Mouse (Mus musculus) liver, embryonic 12.5 days (tissue): ENCODE results near the gene Ddit4. TPM values are rescaled to one million over a fixed set of nuclear protein-coding genes. Genes with fewer than 3 reads are reported as not detected.

Experiments
- ATAC-seq: fragments of 200-750 bp; cut with Nextera tagmentation; 2 replicates; pipeline ENCODE4 v1.8.0; 2017; ENCODE audit warnings: moderate number of reproducible peaks, mild to moderate bottlenecking, moderate library complexity
- H3K27ac ChIP-seq: fragments of 300-500 bp; sonication (generic); 2 replicates; pipeline ENCODE4 v1.5.1; 2016; ENCODE audit warnings: mild to moderate bottlenecking
- H3K27me3 ChIP-seq: fragments of 300-500 bp; sonication (generic); replicated peaks from 2 replicates; pipeline ENCODE4 v1.6.1; 2016; ENCODE audit warnings: mild to moderate bottlenecking, moderate library complexity
- H3K36me3 ChIP-seq: fragments of 300-500 bp; sonication (generic); 2 replicates; pipeline ENCODE4 v1.6.1; 2016; ENCODE audit warnings: mild to moderate bottlenecking, moderate library complexity
- H3K4me1 ChIP-seq: fragments of 300-500 bp; sonication (generic); 2 replicates; pipeline ENCODE4 v1.6.1; 2016
- H3K4me2 ChIP-seq: fragments of 300-500 bp; sonication (generic); 2 replicates; pipeline ENCODE4 v1.6.1; 2016; ENCODE audit warnings: mild to moderate bottlenecking, moderate library complexity
- H3K4me3 ChIP-seq: fragments of 300-500 bp; sonication (generic); 2 replicates; pipeline ENCODE4 v1.5.1; 2016; ENCODE audit warnings: mild to moderate bottlenecking, moderate library complexity
- H3K9ac ChIP-seq: fragments of 300-500 bp; sonication (generic); 2 replicates; pipeline ENCODE4 v1.6.1; 2016; ENCODE audit warnings: mild to moderate bottlenecking, moderate library complexity
- H3K9me3 ChIP-seq: fragments of 300-500 bp; sonication (generic); replicated peaks from 2 replicates; pipeline ENCODE4 v1.6.1; 2016; ENCODE audit warnings: mild to moderate bottlenecking, moderate library complexity
- WGBS: fragments of 180-500 bp; shearing (Covaris S2); methylation state at CpG from one replicate; pipeline ENCODE4 v1.1.7; 2016; ENCODE audit not compliant: insufficient replicate concordance; 5-methylcytosine and 5-hydroxymethylcytosine counted together
- polyA plus RNA-seq: library from polyadenylated mRNA; unstranded; fragments of >200 nt; fragmentation: Nextera tagmentation; extraction: Ambion mirVana; gene quantifications from 2 replicates; pipeline ENCODE4 v1.2.1, GENCODE M21; 2016

Gene Ddit4
- polyA plus RNA-seq, 1 experiment from 2014 or later: 5.4 TPM

DNA sequence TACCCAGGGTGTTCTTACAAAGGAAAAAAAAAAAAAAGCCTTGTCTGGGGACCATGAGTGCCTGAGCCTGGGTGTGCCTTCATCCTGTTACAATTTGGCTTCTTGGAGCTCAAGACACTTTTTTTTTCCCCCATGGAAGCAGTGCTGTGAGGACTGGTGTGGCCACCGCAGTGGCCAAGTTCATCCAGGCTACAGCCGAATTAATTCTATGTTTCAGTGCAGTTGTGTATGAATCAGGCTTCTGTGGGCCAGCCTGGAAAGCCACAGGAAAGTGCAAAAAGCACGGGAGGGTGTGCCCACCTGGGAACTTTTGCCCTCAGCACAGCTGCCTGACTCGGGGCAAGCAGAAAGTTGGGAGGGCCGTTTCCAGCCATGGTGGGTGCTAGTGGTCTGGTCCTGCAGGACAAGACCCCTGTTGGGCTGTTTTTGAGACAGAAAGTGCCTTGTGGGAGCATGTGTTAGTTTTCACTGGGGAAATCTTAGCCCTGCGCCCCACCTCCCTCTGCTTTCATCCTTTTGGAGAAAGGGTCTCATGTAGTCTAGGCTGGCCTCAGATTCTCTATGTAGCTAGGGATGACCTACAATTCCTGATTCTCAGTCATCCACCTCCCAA is 18.9 kb upstream of the Ddit4 start:
- Histone ChIP-seq H3K4me2 (peak overlapping the region; percentile 62), H3K4me1 (peaks cover 44% of the 10 kb centered on the region), H3K9ac (peak overlapping the region; percentile 40; the same call in 1 of the 2 replicates), H3K36me3 (no peaks in the 10 kb centered on the region), H3K9me3 (0 out of 2 replicates have a peak, but pooled peaks cover 5% of the 10 kb centered on the region), H3K27me3 (peaks cover 36% of the 10 kb centered on the region), H3K4me3 (peak overlapping the region; percentile 41), H3K27ac (no peak overlapping the region)
- ATAC-seq: no peak
- WGBS: 22% methylated on average over 6 of the region's 6 CpGs

DNA sequence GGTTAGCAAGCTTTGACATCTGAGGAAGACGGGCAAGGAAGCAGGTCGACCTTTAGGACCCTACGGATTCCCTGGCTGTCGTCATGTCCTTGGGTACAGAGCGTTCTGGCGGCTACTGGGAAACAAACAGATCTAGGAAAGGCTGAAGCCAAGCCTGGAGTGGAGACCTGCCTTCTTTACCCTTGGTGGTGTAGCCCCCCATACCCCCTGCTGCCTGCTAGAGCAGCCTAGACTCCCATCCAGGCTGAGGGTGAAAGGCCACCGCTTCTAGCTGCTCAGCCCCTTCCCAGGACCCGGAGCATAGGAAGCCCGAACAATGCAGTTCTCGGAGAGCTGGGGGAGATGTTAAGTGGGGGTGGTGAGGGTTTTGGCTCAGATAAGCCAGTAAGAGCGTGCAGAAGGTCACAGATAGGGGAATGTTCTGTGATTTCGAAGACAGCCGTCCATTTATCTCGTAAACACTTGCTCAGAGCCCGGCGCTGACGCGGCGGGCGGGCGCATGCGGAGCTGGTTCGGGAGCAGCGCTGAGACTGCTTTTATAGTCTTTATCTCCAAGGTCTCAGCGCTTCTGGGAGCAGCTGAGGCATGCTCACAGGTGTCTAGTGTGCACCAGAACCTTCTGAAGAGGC is 18.3 kb upstream of the Ddit4 start:
- Histone ChIP-seq H3K4me1 (peaks cover 41% of the 10 kb centered on the region), H3K36me3 (no peaks in the 10 kb centered on the region), H3K9ac (peak overlapping the region; percentile 40), H3K9me3 (0 out of 2 replicates have a peak, but pooled peaks cover 5% of the 10 kb centered on the region), H3K4me2 (peak overlapping the region; percentile 62), H3K4me3 (peak overlapping the region; percentile 41), H3K27ac (no peak overlapping the region), H3K27me3 (peaks cover 36% of the 10 kb centered on the region)
- WGBS: under 1% methylated on average over 25 of the region's 25 CpGs
- peak; percentile 81 for ATAC-seq

DNA sequence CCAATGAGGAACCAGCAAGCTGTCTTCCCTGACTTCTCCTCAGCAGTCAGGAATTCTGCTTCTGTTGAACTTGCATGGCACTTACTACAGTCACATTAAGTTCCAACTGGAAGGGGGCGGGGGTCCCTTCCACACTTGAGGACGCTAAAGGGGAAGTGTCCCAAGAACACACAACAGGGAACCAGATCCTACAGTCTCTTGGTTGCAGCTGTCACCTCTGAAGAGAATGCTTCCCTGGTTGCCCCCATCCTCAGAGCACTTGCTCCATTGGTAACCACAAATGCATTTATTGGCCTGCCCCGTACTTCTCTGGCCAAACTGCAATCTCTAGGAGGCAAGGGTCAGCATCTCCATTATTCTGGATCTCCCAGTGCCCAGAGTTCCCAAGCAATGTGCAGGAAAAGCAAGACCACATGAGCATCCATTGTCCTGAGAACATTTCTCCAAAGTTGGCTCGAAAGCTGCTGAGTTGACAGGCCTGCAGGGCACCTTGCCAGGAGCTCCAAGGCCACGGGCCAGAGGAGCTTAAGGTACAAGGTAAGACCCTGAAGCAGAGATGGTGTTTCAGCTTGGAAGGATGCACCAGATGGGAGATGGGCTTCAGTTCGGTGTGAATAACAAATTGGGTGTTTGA is 15.8 kb upstream of the Ddit4 start:
- H3K27ac ChIP-seq: no peak overlapping the region
- no peak overlapping the region for H3K9ac ChIP-seq
- no peaks in the 10 kb centered on the region for H3K36me3 ChIP-seq
- WGBS: 62% methylated on average over 6 of the region's 6 CpGs
- peaks cover 33% of the 10 kb centered on the region for H3K4me1 ChIP-seq
- H3K9me3 ChIP-seq: 0 out of 2 replicates have a peak, but pooled peaks cover 5% of the 10 kb centered on the region
- H3K4me3 ChIP-seq: no peak overlapping the region
- ATAC-seq: no peak
- H3K4me2 ChIP-seq: no peak overlapping the region
- H3K27me3 ChIP-seq: peaks cover 36% of the 10 kb centered on the region

DNA sequence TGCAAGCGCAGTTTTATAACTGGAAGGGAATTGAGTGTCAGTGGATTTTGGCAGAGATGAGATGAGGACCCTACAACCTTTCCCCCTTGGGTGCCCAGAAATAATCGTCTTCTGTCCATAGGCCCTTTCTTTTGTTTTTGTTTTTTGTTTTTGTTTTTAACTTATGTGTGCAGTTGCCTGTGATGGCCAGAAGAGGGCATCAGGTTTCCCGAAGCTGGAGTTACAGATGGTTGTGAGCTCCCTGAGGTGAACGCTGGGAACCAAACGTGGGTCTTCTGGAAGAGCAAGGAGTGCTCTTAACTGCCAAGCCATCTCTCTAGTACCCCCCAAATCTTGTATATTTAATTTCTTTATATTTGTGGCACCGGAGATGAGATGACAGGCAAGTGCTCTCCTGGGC is 15.1 kb upstream of the Ddit4 start:
- Histone ChIP-seq H3K27me3 (peaks cover 36% of the 10 kb centered on the region), H3K4me3 (no peak overlapping the region), H3K36me3 (no peaks in the 10 kb centered on the region), H3K4me2 (no peak overlapping the region), H3K9me3 (0 out of 2 replicates have a peak, but pooled peaks cover 5% of the 10 kb centered on the region), H3K9ac (no peak overlapping the region), H3K27ac (no peak overlapping the region), H3K4me1 (peaks cover 33% of the 10 kb centered on the region)
- 71% methylated on average over 6 of the region's 6 CpGs for WGBS
- ATAC-seq: no peak

DNA sequence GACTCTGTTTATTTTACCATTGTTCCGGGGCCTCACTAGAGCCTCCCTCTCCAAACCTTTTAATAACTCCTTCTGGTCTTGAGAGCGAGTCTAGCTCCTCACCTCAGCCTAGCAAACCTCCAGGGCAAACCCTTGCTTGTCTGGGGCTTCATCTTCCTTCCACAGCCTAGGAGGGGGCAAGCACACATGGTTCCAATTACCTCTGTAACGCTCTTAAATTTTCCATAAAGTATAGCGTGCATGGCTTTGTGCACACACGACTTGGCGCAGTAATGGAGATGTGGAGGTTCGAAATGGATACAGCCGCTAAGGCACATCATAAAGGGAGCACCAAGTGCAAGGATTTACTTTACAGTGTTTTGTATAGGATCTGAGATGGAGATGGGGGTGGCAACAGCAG is 14.2 kb upstream of the Ddit4 start:
- no peak overlapping the region for H3K27ac ChIP-seq
- H3K36me3 ChIP-seq: no peaks in the 10 kb centered on the region
- H3K9me3 ChIP-seq: 0 out of 2 replicates have a peak, but pooled peaks cover 5% of the 10 kb centered on the region
- ATAC-seq: no peak
- H3K4me3 ChIP-seq: no peak overlapping the region
- H3K9ac ChIP-seq: no peak overlapping the region
- no peak overlapping the region for H3K4me2 ChIP-seq
- H3K27me3 ChIP-seq: peaks cover 32% of the 10 kb centered on the region
- 82% methylated on average over 8 of the region's 8 CpGs for WGBS
- H3K4me1 ChIP-seq: peaks cover 29% of the 10 kb centered on the region

DNA sequence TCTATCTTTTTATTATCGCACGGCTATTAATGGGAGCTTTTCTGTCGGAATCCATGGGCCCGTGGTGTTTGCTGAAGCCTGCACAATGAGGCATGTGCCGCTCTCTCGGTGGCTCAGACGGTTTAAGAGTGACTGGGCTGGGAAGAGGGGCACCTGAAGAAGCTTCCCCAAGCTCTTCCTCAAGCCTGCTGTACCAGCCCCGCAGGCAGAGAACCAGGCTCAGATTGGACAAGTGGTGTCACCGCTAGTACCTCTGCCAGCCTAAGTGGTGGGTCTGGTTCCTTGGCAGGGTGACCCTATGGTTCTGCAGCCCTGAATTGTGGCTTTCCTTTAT is 13.7 kb upstream of the Ddit4 start:
- ATAC-seq: no peak
- Histone ChIP-seq H3K27ac (no peak overlapping the region), H3K9me3 (0 out of 2 replicates have a peak, but pooled peaks cover 5% of the 10 kb centered on the region), H3K4me2 (no peak overlapping the region), H3K9ac (no peak overlapping the region), H3K4me3 (no peak overlapping the region), H3K27me3 (peaks cover 27% of the 10 kb centered on the region), H3K36me3 (no peaks in the 10 kb centered on the region), H3K4me1 (peaks cover 24% of the 10 kb centered on the region)
- WGBS: 59% methylated on average over 9 of the region's 9 CpGs

DNA sequence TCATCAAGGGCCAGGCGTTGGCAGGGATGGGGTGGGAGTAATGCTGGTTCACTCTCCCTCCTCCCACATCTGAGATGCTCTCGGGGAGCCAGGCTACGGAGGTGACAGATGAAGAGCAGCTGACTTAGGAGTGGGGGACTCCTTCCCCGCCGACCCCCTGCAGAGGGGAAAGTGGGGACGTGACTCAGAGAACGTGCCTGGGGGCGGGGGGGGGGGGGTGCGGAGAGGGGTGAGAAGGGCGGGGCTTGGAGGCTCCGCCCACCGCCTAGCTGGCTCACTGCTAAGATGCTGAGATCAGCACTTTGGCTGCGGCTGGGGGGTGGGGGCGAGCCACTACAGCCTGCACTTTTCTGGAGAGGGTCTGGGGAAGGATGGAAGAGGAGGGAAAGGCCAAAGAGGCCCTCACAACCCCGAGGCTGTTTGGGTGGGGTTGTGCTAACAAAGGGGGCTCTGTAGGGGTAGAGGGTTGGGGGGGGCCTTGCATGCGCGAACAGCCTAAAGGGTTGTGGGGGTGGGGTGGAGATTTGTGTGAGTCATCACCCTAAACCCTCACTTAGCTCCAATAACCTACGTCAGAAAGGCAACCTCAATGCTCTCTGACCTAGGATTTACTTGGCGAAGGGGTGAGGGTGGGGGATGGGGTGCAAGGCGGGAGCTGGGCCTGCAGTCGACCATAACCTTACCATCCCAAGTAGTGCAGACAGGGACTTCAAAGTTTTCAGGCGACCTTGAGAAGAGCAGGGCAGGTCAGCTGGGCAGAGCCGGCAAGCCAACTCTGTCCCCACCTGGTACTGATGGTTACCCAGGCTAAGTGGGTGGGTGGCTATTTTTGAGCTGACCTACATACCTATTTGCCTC is 13.1 kb upstream of the Ddit4 start:
- Histone ChIP-seq H3K27me3 (peaks cover 21% of the 10 kb centered on the region), H3K9ac (no peak overlapping the region), H3K9me3 (0 out of 2 replicates have a peak, but pooled peaks cover 5% of the 10 kb centered on the region), H3K4me2 (peak overlapping the region; percentile 43), H3K4me3 (no peak overlapping the region), H3K36me3 (no peaks in the 10 kb centered on the region), H3K4me1 (peaks cover 18% of the 10 kb centered on the region), H3K27ac (no peak overlapping the region)
- ATAC-seq: peak; percentile 30; the same call in 1 of the 2 replicates
- WGBS: 18% methylated on average over 23 of the region's 23 CpGs

DNA sequence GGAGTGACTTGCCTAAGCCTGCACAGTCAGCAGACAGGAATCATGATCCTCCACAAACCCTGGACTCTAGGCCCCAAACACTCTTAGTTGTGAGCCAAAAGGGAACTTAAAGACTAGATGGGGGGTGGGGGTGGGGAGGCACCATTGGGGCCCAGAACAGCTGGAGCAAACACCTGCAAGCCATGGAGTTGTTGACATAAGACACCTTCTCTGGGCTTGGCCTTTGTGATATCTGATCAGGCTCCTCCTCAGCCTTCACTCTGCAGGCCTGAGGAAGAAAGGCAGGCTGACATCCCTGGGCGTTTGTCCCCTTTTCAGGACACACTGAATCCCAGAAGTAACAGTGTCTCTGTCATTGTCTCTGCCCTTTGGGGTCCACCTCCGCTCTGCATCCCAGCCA is 12.0 kb upstream of the Ddit4 start:
- Histone ChIP-seq H3K27ac (no peak overlapping the region), H3K4me1 (peaks cover 14% of the 10 kb centered on the region), H3K4me2 (no peak overlapping the region), H3K4me3 (no peak overlapping the region), H3K9ac (no peak overlapping the region), H3K36me3 (no peaks in the 10 kb centered on the region), H3K27me3 (peaks cover 25% of the 10 kb centered on the region), H3K9me3 (0 out of 2 replicates have a peak, but pooled peaks cover 5% of the 10 kb centered on the region)
- 59% methylated on average over 2 of the region's 2 CpGs for WGBS
- ATAC-seq: no peak

DNA sequence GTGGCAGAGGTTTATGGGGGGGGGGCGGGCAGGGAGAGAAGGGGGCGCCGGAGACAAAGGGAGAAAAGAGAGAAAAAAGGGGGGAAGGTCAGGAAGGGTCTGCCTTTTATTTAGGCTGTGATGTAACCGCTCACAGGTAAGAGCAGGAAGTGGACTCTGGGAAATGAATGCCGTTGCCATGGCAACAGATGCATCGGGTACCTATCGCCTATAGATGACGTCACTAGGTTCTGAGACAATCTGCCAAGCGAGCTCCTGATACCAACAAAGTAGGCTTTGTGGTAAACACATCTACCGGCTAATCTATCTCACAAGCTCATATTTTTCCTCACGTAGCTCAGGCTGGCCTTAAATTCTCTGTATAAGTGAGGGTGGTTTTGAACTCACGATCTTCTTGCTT is 7.9 kb upstream of the Ddit4 start:
- Histone ChIP-seq H3K9ac (no peak overlapping the region), H3K36me3 (no peaks in the 10 kb centered on the region), H3K27ac (no peak overlapping the region), H3K4me1 (peaks cover 8% of the 10 kb centered on the region), H3K27me3 (peaks cover 46% of the 10 kb centered on the region), H3K4me3 (no peak overlapping the region), H3K4me2 (no peak overlapping the region), H3K9me3 (no peaks in the 10 kb centered on the region)
- WGBS: 66% methylated on average over 12 of the region's 12 CpGs
- ATAC-seq: no peak

DNA sequence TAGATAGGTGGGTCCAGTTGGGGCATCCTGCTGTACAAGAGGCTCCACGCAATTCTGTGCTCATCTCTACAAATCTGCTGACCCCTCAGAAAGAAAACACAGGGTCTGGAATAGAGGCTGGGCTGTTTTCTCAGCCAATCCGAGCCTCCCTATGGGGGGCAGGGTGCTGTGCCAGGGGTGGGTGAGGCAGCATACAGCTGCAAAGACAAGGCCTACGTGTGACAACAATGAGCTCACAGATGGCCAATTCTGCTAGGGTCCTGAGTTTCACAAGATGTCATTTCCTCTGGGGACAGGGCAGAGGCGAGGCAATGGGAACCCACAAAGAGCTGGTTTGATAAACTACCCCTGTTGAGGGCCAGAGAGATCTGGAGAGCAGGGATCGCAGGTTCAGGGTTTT is 6.8 kb upstream of the Ddit4 start:
- Histone ChIP-seq H3K4me3 (no peak overlapping the region), H3K9me3 (no peaks in the 10 kb centered on the region), H3K9ac (no peak overlapping the region), H3K36me3 (no peaks in the 10 kb centered on the region), H3K4me2 (no peak overlapping the region), H3K27ac (no peak overlapping the region), H3K27me3 (peaks cover 54% of the 10 kb centered on the region), H3K4me1 (0 out of 2 replicates have a peak, but pooled peaks cover 3% of the 10 kb centered on the region)
- ATAC-seq: no peak
- WGBS: 38% methylated on average over 5 of the region's 5 CpGs

DNA sequence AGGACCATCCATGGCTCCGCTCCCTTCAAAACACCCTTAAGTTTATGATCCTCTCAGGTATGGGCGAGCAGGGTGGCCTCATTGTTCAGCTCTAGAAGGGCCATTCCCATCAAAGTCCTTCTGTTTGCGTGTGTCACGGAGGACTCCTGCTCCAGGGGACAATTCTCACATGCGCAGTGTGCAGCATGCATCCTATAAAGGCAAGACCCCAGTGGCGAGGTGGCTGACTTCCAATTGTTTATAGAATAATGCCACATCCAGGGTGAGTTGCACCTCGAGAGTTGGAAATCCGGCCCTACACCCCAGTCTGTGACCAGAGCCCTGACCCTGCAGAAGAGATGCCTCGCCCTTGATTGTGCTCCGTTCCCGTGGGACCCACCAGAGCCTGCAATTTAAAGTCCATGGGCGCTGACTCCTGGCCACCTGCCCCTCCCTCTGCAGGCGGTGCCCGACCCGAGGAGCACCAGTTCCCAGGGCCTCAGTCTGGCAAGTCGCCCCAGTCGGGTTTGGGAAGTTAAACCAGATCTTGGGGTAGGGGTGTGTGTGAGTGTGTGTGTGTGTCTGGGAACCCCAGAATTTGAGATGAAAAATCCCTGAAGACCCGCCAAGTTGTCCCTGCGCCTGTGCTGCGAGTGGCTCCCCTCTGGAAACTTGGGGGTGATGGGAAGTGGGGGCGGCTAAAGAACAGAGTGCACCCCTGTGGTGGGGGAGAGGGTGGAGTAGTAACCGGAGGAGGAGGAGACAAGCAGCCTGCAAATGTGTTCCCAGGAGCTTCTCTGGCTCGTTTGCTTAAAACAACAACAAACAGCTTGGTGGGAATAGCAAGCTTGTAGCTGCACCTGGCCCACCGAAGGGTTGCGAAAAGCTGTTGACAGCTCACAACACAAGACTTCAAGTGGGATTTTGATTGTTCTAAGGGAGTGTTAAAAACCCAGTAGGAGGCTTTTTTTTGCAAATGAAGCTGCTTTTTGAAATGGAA is 5.8 kb upstream of the Ddit4 start:
- ATAC-seq: no peak
- Histone ChIP-seq H3K9me3 (no peaks in the 10 kb centered on the region), H3K4me1 (peaks cover 13% of the 10 kb centered on the region), H3K4me3 (no peak overlapping the region), H3K36me3 (no peaks in the 10 kb centered on the region), H3K27me3 (peaks cover 57% of the 10 kb centered on the region), H3K27ac (no peak overlapping the region), H3K4me2 (no peak overlapping the region), H3K9ac (no peak overlapping the region)
- 35% methylated on average over 25 of the region's 25 CpGs for WGBS
